Mouse (Mus musculus) stomach, embryonic 14.5 days (tissue): ENCODE data around the gene Crybg3. TPM values are rescaled to one million over a fixed set of nuclear protein-coding genes. Genes with fewer than 3 reads are reported as not detected.

Experiments
- ATAC-seq: fragments of 200-750 bp; cut with Nextera tagmentation; 2 replicates; pipeline ENCODE4 v1.8.0; 2017; ENCODE audit warnings: low read depth, moderate TSS enrichment; ENCODE audit not compliant: insufficient number of reproducible peaks, insufficient read depth, low FRiP score
- H3K27ac ChIP-seq: fragments of 300-500 bp; sonication (generic); 2 replicates; pipeline ENCODE4 v1.5.1; 2014; ENCODE audit warnings: mild to moderate bottlenecking, low read length, moderate library complexity, mixed read lengths
- H3K27me3 ChIP-seq: fragments of 300-500 bp; sonication (generic); 2 replicates; pipeline ENCODE4 v1.6.1; 2014; ENCODE audit warnings: low read length, control low read depth, mixed read lengths; ENCODE audit not compliant: control insufficient read depth, insufficient read depth
- H3K36me3 ChIP-seq: fragments of 300-500 bp; sonication (generic); 2 replicates; pipeline ENCODE4 v1.6.1; 2014; ENCODE audit warnings: mild to moderate bottlenecking, control low read depth, low read length, moderate library complexity, mixed read lengths; ENCODE audit not compliant: control insufficient read depth, insufficient read depth
- H3K4me1 ChIP-seq: fragments of 300-500 bp; sonication (generic); 2 replicates; pipeline ENCODE4 v1.6.1; 2014; ENCODE audit warnings: low read length, control low read depth, mixed read lengths; ENCODE audit not compliant: control insufficient read depth, insufficient read depth
- H3K4me2 ChIP-seq: fragments of 300-500 bp; sonication (generic); replicated peaks from 2 replicates; pipeline ENCODE4 v1.6.1; 2014; ENCODE audit warnings: low read depth, low read length, control low read depth
- H3K4me3 ChIP-seq: fragments of 300-500 bp; sonication (generic); 2 replicates; pipeline ENCODE4 v1.5.1; 2014; ENCODE audit warnings: low read depth, low read length, control low read depth
- H3K9ac ChIP-seq: fragments of 300-500 bp; sonication (generic); replicated peaks from 2 replicates; pipeline ENCODE4 v1.6.1; 2014; ENCODE audit warnings: low read depth, mild to moderate bottlenecking, control low read depth, low read length, moderate library complexity, mixed read lengths
- H3K9me3 ChIP-seq: fragments of 300-500 bp; sonication (generic); 2 replicates; pipeline ENCODE4 v1.6.1; 2016; ENCODE audit warnings: low read depth, low read length, control low read depth; ENCODE audit not compliant: control insufficient read depth
- WGBS: fragments of 180-500 bp; shearing (Covaris S2); extraction: QIAGEN DNeasy Blood & Tissue Kit; methylation state at CpG from one replicate; pipeline ENCODE4 v1.1.7; 2014; 5-methylcytosine and 5-hydroxymethylcytosine counted together
- polyA plus RNA-seq: library from polyadenylated mRNA; unstranded; fragments of >200 nt; fragmentation: Nextera tagmentation; extraction: Ambion mirVana; gene quantifications from 2 replicates; pipeline ENCODE4 v1.2.1, GENCODE M21; 2014

The Crybg3 gene
- polyA plus RNA-seq, 1 experiment from 2014 or later: 18.4 TPM

DNA sequence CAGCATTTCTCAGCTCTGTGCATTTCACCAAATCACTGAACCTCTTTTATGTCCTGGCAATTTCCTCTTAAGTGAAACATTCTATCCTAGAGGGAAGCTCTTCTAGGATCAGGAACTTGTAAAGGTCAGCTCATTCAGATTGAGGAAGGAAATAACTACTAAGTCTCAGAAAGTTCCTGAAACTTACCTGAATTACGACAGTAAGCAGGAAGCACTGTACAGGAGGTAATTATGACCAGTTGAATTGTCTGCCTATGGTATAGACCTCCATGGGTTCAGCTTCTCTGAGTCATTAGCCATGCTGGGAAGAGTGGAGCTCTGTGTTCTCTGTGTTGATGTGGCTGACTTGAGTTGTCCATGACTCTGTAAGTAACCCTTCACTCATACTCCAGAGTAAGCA is 10.0 kb upstream of the Crybg3 start:
- H3K4me3 ChIP-seq: no peak overlapping the region
- H3K27ac ChIP-seq: no peak overlapping the region
- ATAC-seq: no peak
- no peaks in the 10 kb centered on the region for H3K36me3 ChIP-seq
- WGBS: 97% methylated on average over 1 of the region's 1 CpGs
- no peaks in the 10 kb centered on the region for H3K4me1 ChIP-seq
- no peaks in the 10 kb centered on the region for H3K27me3 ChIP-seq
- H3K4me2 ChIP-seq: no peak overlapping the region
- H3K9me3 ChIP-seq: no peaks in the 10 kb centered on the region
- H3K9ac ChIP-seq: no peak overlapping the region

DNA sequence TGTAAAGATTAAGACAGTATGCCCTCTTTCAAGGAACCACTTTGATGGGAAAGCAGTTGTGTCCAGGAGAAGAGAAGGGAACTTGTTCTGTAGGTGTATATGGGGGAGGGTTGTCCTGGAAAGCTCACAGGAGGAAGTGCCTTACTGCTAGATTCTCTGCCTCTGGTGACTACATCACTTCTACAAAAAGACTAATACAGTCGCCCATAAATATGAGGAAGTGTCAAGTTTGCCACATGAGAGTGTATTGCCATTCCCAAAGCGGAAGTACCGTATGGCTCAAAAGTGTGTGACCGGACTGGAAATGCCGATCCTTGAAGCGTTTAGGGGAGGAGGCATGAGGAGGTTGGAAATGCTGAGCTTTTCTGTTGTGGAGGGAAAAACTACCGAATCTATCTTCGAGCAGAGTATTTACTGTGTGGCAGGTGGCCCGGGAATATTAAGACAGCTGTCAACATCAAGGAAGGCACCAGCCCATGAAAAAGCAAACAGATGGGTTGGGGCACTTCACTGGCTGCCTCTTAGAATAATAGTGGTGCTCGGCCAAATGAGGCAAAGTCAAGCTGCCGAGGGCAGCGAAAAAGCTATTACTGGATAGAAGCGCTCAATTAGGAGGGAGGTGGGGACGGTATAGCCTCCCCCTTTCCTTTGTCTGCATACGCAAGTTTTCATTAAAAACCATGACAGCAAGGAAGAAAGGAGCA is 3.5 kb upstream of the Crybg3 start:
- no peak overlapping the region for H3K4me3 ChIP-seq
- no peak for ATAC-seq
- no peaks in the 10 kb centered on the region for H3K36me3 ChIP-seq

DNA sequence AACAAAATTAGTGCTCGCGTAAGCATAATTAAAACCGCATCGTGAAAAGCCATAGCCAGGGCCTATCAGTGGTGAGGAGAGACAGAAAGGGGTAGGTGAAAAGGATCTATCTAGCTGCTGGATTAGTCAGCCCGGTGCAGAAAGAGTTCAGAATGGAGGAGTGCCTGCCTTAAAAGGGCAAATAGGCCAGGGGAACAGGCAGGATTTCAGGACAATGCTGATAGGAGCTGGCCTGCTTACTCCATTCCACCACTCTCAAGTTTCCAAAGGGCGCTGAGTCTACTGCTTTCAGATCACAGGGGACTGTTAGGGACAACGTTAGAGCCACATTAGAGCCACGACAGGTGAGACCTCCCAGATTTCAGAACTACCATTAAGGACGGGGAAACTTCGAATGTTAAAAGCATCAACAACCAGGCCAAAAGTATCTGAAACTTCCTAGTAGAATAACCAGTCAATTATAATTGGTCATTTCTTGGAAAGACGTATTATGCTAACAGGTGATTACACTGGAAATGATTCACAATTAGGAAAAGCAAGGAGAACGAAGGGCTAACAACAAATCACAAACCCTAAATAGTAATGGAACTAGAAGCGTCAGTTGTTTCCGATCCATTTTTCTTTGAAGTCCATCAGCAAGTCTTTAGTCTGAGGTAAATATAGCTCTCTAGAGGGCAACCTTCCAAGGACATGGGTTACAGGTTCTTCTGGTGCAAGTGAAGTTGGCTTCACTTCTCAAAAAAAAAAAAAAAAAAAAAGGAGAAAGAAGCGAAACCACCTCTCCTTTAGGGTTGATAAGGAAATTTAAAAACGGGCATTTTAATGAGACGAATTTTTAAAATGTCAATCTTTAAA is 1.1 kb downstream of the Crybg3 start:
- H3K36me3 ChIP-seq: no peaks in the 10 kb centered on the region
- H3K27me3 ChIP-seq: no peaks in the 10 kb centered on the region
- H3K9me3 ChIP-seq: no peaks in the 10 kb centered on the region
- no peak overlapping the region for H3K9ac ChIP-seq
- 21% methylated on average over 17 of the region's 17 CpGs for WGBS
- peak overlapping the region; percentile 70 for H3K4me3 ChIP-seq
- ATAC-seq: no peak
- peak overlapping the region; percentile 53 for H3K4me2 ChIP-seq
- H3K4me1 ChIP-seq: peaks cover 5% of the 10 kb centered on the region; the same call in 1 of the 2 replicates
- H3K27ac ChIP-seq: peak overlapping the region; percentile 33; the same call in 1 of the 2 replicates

More for the DNA sequence above, 3.5 kb upstream of the Crybg3 start:
- no peak overlapping the region for H3K9ac ChIP-seq
- no peaks in the 10 kb centered on the region for H3K27me3 ChIP-seq
- H3K9me3 ChIP-seq: no peaks in the 10 kb centered on the region
- H3K4me2 ChIP-seq: no peak overlapping the region
- no peak overlapping the region for H3K27ac ChIP-seq
- WGBS: 59% methylated on average over 15 of the region's 15 CpGs
- peaks cover 4% of the 10 kb centered on the region; the same call in 1 of the 2 replicates for H3K4me1 ChIP-seq

DNA sequence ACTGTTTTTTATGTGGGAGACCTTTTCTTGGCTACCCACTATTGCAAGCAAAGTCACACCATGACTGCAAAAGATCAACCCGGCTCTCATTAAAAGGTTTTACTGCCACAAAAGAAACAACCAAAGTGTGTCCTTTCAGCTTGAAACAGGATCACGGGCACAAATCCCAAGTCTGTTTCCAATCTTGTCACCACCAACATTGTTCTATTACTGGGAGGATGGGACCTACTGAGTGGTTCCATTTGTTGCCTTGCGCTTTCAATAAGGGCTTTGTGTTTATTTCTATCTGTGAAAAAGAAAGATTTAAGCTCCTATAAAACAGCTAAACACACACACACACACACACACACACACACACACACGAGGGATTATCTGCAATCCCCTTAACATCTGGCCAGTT is 1.8 kb downstream of the Crybg3 start:
- H3K4me2 ChIP-seq: peak overlapping the region; percentile 53
- 41% methylated on average over 4 of the region's 4 CpGs for WGBS
- peak overlapping the region; percentile 70; the same call in 1 of the 2 replicates for H3K4me3 ChIP-seq
- H3K4me1 ChIP-seq: peaks cover 5% of the 10 kb centered on the region; the same call in 1 of the 2 replicates
- H3K9me3 ChIP-seq: no peaks in the 10 kb centered on the region
- H3K9ac ChIP-seq: no peak overlapping the region
- no peaks in the 10 kb centered on the region for H3K36me3 ChIP-seq
- no peak overlapping the region; the same call in 1 of the 2 replicates for H3K27ac ChIP-seq
- H3K27me3 ChIP-seq: no peaks in the 10 kb centered on the region
- no peak for ATAC-seq

DNA sequence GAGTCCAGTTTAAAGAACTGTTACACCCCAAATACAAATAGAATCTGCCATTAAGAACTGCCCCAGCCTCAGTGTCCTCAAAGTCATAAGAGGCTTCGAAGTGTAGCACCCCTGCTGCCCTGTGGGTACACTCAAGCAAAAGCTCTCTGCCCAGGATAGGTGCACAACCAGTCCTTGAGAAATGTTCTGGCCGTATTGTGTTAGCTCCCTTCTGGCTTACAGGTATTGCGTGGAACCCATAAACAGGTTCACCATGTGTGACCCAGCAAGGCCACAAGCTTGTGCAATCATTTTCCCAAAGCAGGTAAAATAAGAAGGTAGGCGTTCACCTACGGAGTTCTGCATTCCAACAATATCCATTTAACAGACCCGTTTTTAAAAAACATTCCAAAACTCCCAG is 3.5 kb downstream of the Crybg3 start:
- no peaks in the 10 kb centered on the region for H3K9me3 ChIP-seq
- H3K4me1 ChIP-seq: peaks cover 5% of the 10 kb centered on the region; the same call in 1 of the 2 replicates
- H3K27me3 ChIP-seq: no peaks in the 10 kb centered on the region
- H3K4me3 ChIP-seq: no peak overlapping the region
- H3K36me3 ChIP-seq: no peaks in the 10 kb centered on the region
- no peak for ATAC-seq
- no peak overlapping the region for H3K9ac ChIP-seq
- H3K27ac ChIP-seq: no peak overlapping the region
- no peak overlapping the region for H3K4me2 ChIP-seq
- 97% methylated on average over 6 of the region's 6 CpGs for WGBS

DNA sequence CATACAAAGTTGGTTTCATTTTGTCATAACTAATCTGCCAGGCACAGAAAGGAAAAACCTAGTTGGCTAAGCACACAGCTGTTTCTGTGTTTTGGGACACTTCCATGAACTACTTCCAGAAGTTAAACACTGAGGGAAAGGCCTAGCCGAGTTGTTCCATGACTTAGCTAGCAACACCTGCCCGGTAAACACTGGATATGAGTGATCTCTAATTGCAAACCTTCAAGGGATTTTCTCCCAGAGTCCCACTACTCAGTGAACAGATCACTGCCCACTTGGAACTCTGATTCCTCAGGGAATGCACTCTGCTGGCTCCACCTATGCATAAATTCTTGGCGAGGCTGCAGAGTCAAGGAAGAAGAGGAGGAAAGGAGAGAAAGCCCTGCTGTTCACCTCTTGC is 6.1 kb downstream of the Crybg3 start:
- Histone ChIP-seq H3K9ac (no peak overlapping the region), H3K27ac (no peak overlapping the region), H3K4me1 (peaks cover 5% of the 10 kb centered on the region; the same call in 1 of the 2 replicates), H3K36me3 (no peaks in the 10 kb centered on the region), H3K4me2 (no peak overlapping the region), H3K9me3 (no peaks in the 10 kb centered on the region), H3K27me3 (no peaks in the 10 kb centered on the region), H3K4me3 (no peak overlapping the region)
- no peak for ATAC-seq
- 73% methylated on average over 3 of the region's 3 CpGs for WGBS

DNA sequence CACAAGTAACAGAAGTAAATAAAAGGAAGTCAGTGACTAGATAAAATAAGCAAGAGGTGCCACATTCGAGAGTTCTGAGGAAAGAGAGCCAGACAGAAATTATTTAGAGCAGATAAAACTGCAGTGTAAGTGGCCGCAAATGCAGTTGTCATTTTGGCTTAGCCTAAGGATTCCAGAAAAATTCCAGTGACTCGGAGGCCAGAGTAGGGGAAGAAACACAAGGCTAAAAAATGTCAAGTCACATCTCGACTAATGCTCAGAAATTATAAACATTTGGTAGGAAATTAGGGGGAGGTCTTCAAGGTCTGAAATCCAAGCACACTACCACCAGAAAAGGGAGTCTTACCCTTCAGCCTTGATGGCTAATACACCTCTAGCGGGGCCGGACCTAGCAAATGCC is 10.0 kb downstream of the Crybg3 start:
- 0 out of 2 replicates have a peak, but pooled peaks cover 7% of the 10 kb centered on the region for H3K4me1 ChIP-seq
- no peaks in the 10 kb centered on the region for H3K9me3 ChIP-seq
- H3K36me3 ChIP-seq: no peaks in the 10 kb centered on the region
- H3K4me3 ChIP-seq: no peak overlapping the region
- H3K27me3 ChIP-seq: no peaks in the 10 kb centered on the region
- H3K4me2 ChIP-seq: no peak overlapping the region
- H3K27ac ChIP-seq: no peak overlapping the region
- 37% methylated on average over 6 of the region's 6 CpGs for WGBS
- ATAC-seq: no peak
- no peak overlapping the region for H3K9ac ChIP-seq

DNA sequence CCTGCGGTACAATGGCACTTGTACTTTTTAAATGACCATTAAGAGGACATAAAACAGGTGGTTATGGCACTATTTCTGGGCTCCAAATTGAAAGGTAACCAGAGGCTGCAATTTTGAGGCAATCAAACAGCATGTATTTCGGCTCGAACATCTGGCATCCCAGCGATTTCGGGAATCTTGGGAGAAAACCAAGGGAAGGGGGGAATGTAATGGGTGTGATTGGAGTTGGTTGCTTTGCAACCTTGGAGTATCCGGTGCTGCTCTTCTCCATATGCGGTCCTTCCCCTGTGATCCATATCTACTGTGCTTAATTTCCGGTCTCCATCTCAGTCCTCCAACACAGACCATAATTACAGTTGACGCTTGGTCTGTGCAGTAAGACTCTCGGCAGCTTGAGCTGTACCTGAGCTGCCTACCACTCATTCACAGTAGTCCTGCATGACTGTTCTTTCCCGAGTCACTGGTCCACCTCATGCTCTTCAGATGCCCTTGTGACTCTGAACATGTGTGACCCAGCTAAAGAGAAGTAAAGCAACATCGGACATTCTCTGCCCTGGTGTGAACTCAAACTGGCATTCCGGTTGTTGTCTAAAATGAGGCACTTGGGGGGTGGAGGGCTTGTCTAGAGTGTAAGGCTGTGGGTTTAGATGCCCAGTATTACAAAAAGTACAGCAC is 12.3 kb downstream of the Crybg3 start:
- H3K36me3 ChIP-seq: no peaks in the 10 kb centered on the region
- H3K27me3 ChIP-seq: no peaks in the 10 kb centered on the region
- 0 out of 2 replicates have a peak, but pooled peaks cover 7% of the 10 kb centered on the region for H3K4me1 ChIP-seq
- no peak overlapping the region for H3K9ac ChIP-seq
- WGBS: 90% methylated on average over 13 of the region's 13 CpGs
- no peaks in the 10 kb centered on the region for H3K9me3 ChIP-seq
- no peak overlapping the region for H3K4me2 ChIP-seq
- no peak overlapping the region for H3K27ac ChIP-seq
- no peak for ATAC-seq
- H3K4me3 ChIP-seq: no peak overlapping the region
